Mouse (Mus musculus) layer of hippocampus, postnatal 14 days (tissue): Measurements from ENCODE around the gene March1. TPM values are rescaled to one million over a fixed set of nuclear protein-coding genes. Genes with fewer than 3 reads are reported as not detected.

Source experiments
- DNase-seq, 2 experiments: peaks; one replicate each; pipeline ENCODE4 v3.0.0; 2021 to 2022; ENCODE audit warnings: low spot score in 2 of 2, mixed read lengths in 1 of 2
- total RNA-seq, 2 experiments: library from RNA; stranded (reverse); gene quantifications; 2 replicates each; pipeline ENCODE4 v1.2.3; 2021

March1 gene
- total RNA-seq, 2 experiments from 2014 or later, result 64.7 to 66.9 TPM

GRCm38 (mm10) chr8:65982039-65982438 is 364.3 kb downstream of the March1 start:
- no peak for DNase-seq

GRCm38 (mm10) chr8:65987665-65988064 is 370.0 kb downstream of the March1 start:
- peak in 1 of 2 experiments; percentile 20 for DNase-seq

- no peak for DNase-seq
These were observed 405.1 kb downstream of the March1 start for GRCm38 (mm10) chr8:66022815-66023214.

- no peak for DNase-seq
These were observed 416.0 kb downstream of the March1 start for GRCm38 (mm10) chr8:66033651-66034050.

- no peak for DNase-seq
These were observed 416.7 kb downstream of the March1 start for GRCm38 (mm10) chr8:66034429-66034828.

GRCm38 (mm10) chr8:66094152-66094551 is 476.5 kb downstream of the March1 start:
- DNase-seq, result no peak

GRCm38 (mm10) chr8:66098148-66098547 is 480.4 kb downstream of the March1 start:
- DNase-seq, result no peak

- DNase-seq, result no peak
These were observed 501.6 kb downstream of the March1 start for GRCm38 (mm10) chr8:66119294-66119693.

GRCm38 (mm10) chr8:66159648-66160047 is 541.9 kb downstream of the March1 start:
- no peak for DNase-seq

GRCm38 (mm10) chr8:66166835-66167234 is 549.1 kb downstream of the March1 start:
- DNase-seq, result no peak

GRCm38 (mm10) chr8:66167405-66168173 is 549.9 kb downstream of the March1 start:
- no peak for DNase-seq

- DNase-seq, result no peak
These were observed 561.6 kb downstream of the March1 start for GRCm38 (mm10) chr8:66179336-66179735.

- no peak for DNase-seq
These were observed 563.6 kb downstream of the March1 start for GRCm38 (mm10) chr8:66181265-66181664.

- no peak for DNase-seq
These were observed 564.6 kb downstream of the March1 start for GRCm38 (mm10) chr8:66182257-66182656.

GRCm38 (mm10) chr8:66183454-66183853 is 565.8 kb downstream of the March1 start:
- DNase-seq, result peak in 1 of 2 experiments; percentile 24

GRCm38 (mm10) chr8:66185226-66185625 is 567.5 kb downstream of the March1 start:
- DNase-seq, result no peak

GRCm38 (mm10) chr8:66194416-66194815 is 576.7 kb downstream of the March1 start:
- DNase-seq, result no peak

- no peak for DNase-seq
These were observed 582.5 kb downstream of the March1 start for GRCm38 (mm10) chr8:66200169-66200568.

- DNase-seq, result peak; percentile 34 to 36
These were observed 586.2 kb downstream of the March1 start for GRCm38 (mm10) chr8:66203814-66204438.

- DNase-seq, result no peak
These were observed 591.9 kb downstream of the March1 start for GRCm38 (mm10) chr8:66209553-66209952.

- DNase-seq, result no peak
These were observed 592.6 kb downstream of the March1 start for GRCm38 (mm10) chr8:66210294-66210693.

- DNase-seq, result no peak
These were observed 602.3 kb downstream of the March1 start for GRCm38 (mm10) chr8:66219974-66220373.

GRCm38 (mm10) chr8:66229931-66230330 is 612.2 kb downstream of the March1 start:
- DNase-seq, result no peak
